Mouse (Mus musculus): ENCODE measurements around the gene Uhmk1.

DNA sequence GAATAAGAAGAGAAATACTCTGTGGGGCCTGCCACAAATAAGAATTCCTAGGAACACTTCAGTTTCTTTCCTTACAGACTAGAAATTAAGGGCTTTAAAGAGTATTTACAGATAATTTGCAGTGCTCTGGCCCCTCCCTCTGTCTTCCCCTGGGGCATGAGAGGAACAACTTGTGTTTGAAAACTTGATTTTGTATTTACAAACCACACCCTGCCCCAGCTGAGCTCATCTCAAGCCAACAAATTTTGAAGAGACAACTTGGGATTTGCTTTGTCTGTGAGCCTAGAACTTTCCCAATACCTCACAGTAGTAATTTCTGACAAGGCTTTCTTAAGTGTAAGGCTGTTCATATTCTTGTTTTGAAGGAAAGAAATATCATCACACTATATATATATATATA, 32.5 kb downstream of the Uhmk1 start:
- TF ChIP-seq GATA1 (IDR thresholded peaks at IDR 0.05; ENCODE audit: borderline replicate concordance, low read length): no peak
- no peak for TF ChIP-seq FLI1 (IDR thresholded peaks at IDR 0.05; ENCODE audit: low read length)
